Mouse (Mus musculus): ENCODE measurements around the gene Tmem266.

- TF ChIP-seq CTCF (IDR thresholded peaks at IDR 0.05; ENCODE audit: extremely low read depth, insufficient read length, insufficient replicate concordance, low read depth, low read length) (no peak), POLR2A (IDR thresholded peaks at IDR 0.05; ENCODE audit: low read depth, low read length) (no peak)
Observed at GRCm38 (mm10) chr9:55325564-55326514, 874 bp upstream of the Tmem266 start.
